Mouse (Mus musculus) heart, postnatal 0 days (tissue): ENCODE data around the gene Gm49337. TPM values are rescaled to one million over a fixed set of nuclear protein-coding genes. Genes with fewer than 3 reads are reported as not detected.

Experiments
- ATAC-seq: fragments of 200-750 bp; cut with Nextera tagmentation; 2 replicates; pipeline ENCODE4 v1.8.0; 2017; ENCODE audit warnings: low read depth, moderate number of reproducible peaks, moderate library complexity; ENCODE audit not compliant: insufficient read depth
- DNase-seq: peaks from one replicate; pipeline ENCODE4 v3.0.0-alpha.2; 2016; ENCODE audit warnings: low spot score
- H3K27ac ChIP-seq: fragments of 300-500 bp; sonication (generic); 2 replicates; pipeline ENCODE4 v1.5.1; 2014; ENCODE audit warnings: low read depth, mild to moderate bottlenecking
- H3K27me3 ChIP-seq: fragments of 300-500 bp; sonication (generic); 2 replicates; pipeline ENCODE4 v1.6.1; 2014; ENCODE audit warnings: low read length, mixed read lengths; ENCODE audit not compliant: control insufficient read depth, insufficient read depth
- H3K36me3 ChIP-seq: fragments of 300-500 bp; sonication (generic); replicated peaks from 2 replicates; pipeline ENCODE4 v1.6.1; 2014; ENCODE audit warnings: low read length, mixed read lengths; ENCODE audit not compliant: control insufficient read depth, insufficient read depth
- H3K4me1 ChIP-seq: fragments of 300-500 bp; sonication (generic); 2 replicates; pipeline ENCODE4 v1.6.1; 2014; ENCODE audit warnings: antibody characterized with exemption; ENCODE audit not compliant: control insufficient read depth, insufficient read depth
- H3K4me2 ChIP-seq: fragments of 300-500 bp; sonication (generic); 2 replicates; pipeline ENCODE4 v1.6.1; 2014; ENCODE audit warnings: low read depth, mild to moderate bottlenecking, low read length, moderate library complexity
- H3K4me3 ChIP-seq: fragments of 300-500 bp; sonication (generic); 2 replicates; pipeline ENCODE4 v1.5.1; 2014; ENCODE audit warnings: low read depth, low read length
- H3K9ac ChIP-seq: fragments of 300-500 bp; sonication (generic); replicated peaks from 2 replicates; pipeline ENCODE4 v1.6.1; 2014; ENCODE audit warnings: low read depth, low read length, mixed read lengths
- H3K9me3 ChIP-seq: fragments of 300-500 bp; sonication (generic); replicated peaks from 2 replicates; pipeline ENCODE4 v1.6.1; 2016; ENCODE audit warnings: low read length; ENCODE audit not compliant: control insufficient read depth
- CTCF ChIP-seq: IDR thresholded peaks from 2 replicates; pipeline ENCODE4 v1.5.1; 2016; ENCODE audit warnings: antibody characterized with exemption, control low read depth, low read depth
- EP300 ChIP-seq: IDR thresholded peaks from 2 replicates; pipeline ENCODE4 v1.6.1; 2016; ENCODE audit warnings: antibody characterized with exemption, low read depth
- WGBS: fragments of 180-500 bp; shearing (Covaris S2); extraction: QIAGEN DNeasy Blood & Tissue Kit; methylation state at CpG from one replicate; pipeline ENCODE4 v1.1.7; 2014; 5-methylcytosine and 5-hydroxymethylcytosine counted together
- polyA plus RNA-seq: library from polyadenylated mRNA; unstranded; fragments of >200 nt; fragmentation: Nextera tagmentation; extraction: Ambion mirVana; gene quantifications from 2 replicates; pipeline ENCODE4 v1.2.1, GENCODE M21; 2015
- total RNA-seq: library from RNA; depleted of rRNA; stranded (reverse); fragments of >200 nt; gene quantifications from 2 replicates; pipeline ENCODE4 v1.2.3, GENCODE M21; 2014; ENCODE audit warnings: low replicate concordance

Gene Gm49337
- total and polyA plus RNA-seq, 2 experiments from 2014 or later = not detected

- WGBS = 83% methylated on average over 2 of the region's 2 CpGs
- no peak for TF ChIP-seq CTCF
- TF ChIP-seq EP300 = no peak
- H3K36me3 ChIP-seq = no peaks in the 10 kb centered on the region
- DNase-seq = no peak
- H3K9me3 ChIP-seq = no peaks in the 10 kb centered on the region
- H3K27me3 ChIP-seq = no peaks in the 10 kb centered on the region
- H3K27ac ChIP-seq = no peak overlapping the region
- no peak overlapping the region for H3K4me3 ChIP-seq
- no peak overlapping the region for H3K4me2 ChIP-seq
- no peak overlapping the region for H3K9ac ChIP-seq
- H3K4me1 ChIP-seq = peaks cover 19% of the 10 kb centered on the region
- no peak for ATAC-seq
Observed at GRCm38 (mm10) chr4:116164759-116165554, 8.2 kb upstream of the Gm49337 start.

- WGBS = 72% methylated on average over 8 of the region's 8 CpGs
Observed at GRCm38 (mm10) chr4:116165708-116166407, 7.3 kb upstream of the Gm49337 start.

GRCm38 (mm10) chr4:116167404-116167803, 5.8 kb upstream of the Gm49337 start, which contains the start of gene Tspan1:
TSS of gene Tspan1 (minus strand) at chr4:116167601.
- no peaks in the 10 kb centered on the region for H3K27me3 ChIP-seq
- peaks cover 5% of the 10 kb centered on the region for H3K4me1 ChIP-seq
- H3K4me2 ChIP-seq = no peak within 1 kb of the TSS
- no peaks in the 10 kb centered on the region for H3K36me3 ChIP-seq
- ATAC-seq = no peak
- H3K27ac ChIP-seq = no peak within 1 kb of the TSS
- no peak within 1 kb of the TSS for H3K9ac ChIP-seq
- H3K9me3 ChIP-seq = no peaks in the 10 kb centered on the region
- H3K4me3 ChIP-seq = no peak within 1 kb of the TSS
- 32% methylated on average over 7 of the region's 7 CpGs for WGBS
- no peak for DNase-seq
- no peak for TF ChIP-seq EP300
- TF ChIP-seq CTCF = no peak

More at GRCm38 (mm10) chr4:116165708-116166407, 7.3 kb upstream of the Gm49337 start:
- Histone ChIP-seq H3K27ac (no peak overlapping the region), H3K36me3 (no peaks in the 10 kb centered on the region), H3K9me3 (no peaks in the 10 kb centered on the region), H3K4me2 (no peak overlapping the region), H3K4me1 (peaks cover 14% of the 10 kb centered on the region), H3K4me3 (no peak overlapping the region), H3K9ac (no peak overlapping the region), H3K27me3 (no peaks in the 10 kb centered on the region)
- TF ChIP-seq EP300 (no peak), CTCF (no peak)
- DNase-seq (no peak), ATAC-seq (no peak)

GRCm38 (mm10) chr4:116168617-116169352, 4.4 kb upstream of the Gm49337 start:
- H3K4me1 ChIP-seq = no peaks in the 10 kb centered on the region
- H3K4me3 ChIP-seq = no peak overlapping the region
- H3K27ac ChIP-seq = no peak overlapping the region
- H3K36me3 ChIP-seq = no peaks in the 10 kb centered on the region
- no peak for TF ChIP-seq EP300
- TF ChIP-seq CTCF = peak; percentile 79
- no peaks in the 10 kb centered on the region for H3K9me3 ChIP-seq
- ATAC-seq (peak; percentile 72), DNase-seq (peak; percentile 45)
- no peak overlapping the region for H3K9ac ChIP-seq
- 78% methylated on average over 7 of the region's 8 CpGs for WGBS
- H3K27me3 ChIP-seq = no peaks in the 10 kb centered on the region
- H3K4me2 ChIP-seq = no peak overlapping the region

- no peaks in the 10 kb centered on the region for H3K36me3 ChIP-seq
- WGBS = 61% methylated on average over 3 of the region's 3 CpGs
- ATAC-seq = no peak
Observed at GRCm38 (mm10) chr4:116169353-116169672, 3.9 kb upstream of the Gm49337 start.

More at GRCm38 (mm10) chr4:116169353-116169672, 3.9 kb upstream of the Gm49337 start:
- TF ChIP-seq EP300 (no peak), CTCF (no peak)
- H3K4me1 ChIP-seq = peaks cover 5% of the 10 kb centered on the region; the same call in 1 of the 2 replicates
- no peak overlapping the region for H3K27ac ChIP-seq
- no peak for DNase-seq
- no peaks in the 10 kb centered on the region for H3K9me3 ChIP-seq
- no peak overlapping the region for H3K4me3 ChIP-seq
- no peaks in the 10 kb centered on the region for H3K27me3 ChIP-seq
- H3K4me2 ChIP-seq = no peak overlapping the region
- no peak overlapping the region for H3K9ac ChIP-seq
